Mouse (Mus musculus) layer of hippocampus, adult 9-10 months (tissue): Measurements from ENCODE around the gene Tom1l2.
A peak's percentile ranks its signal among the peaks of the same experiment; 100 is the strongest.

Experiments used
- DNase-seq: peaks from one replicate; pipeline ENCODE4 v3.0.0; 2022; ENCODE audit warnings: low spot score

The Tom1l2 gene

DNA sequence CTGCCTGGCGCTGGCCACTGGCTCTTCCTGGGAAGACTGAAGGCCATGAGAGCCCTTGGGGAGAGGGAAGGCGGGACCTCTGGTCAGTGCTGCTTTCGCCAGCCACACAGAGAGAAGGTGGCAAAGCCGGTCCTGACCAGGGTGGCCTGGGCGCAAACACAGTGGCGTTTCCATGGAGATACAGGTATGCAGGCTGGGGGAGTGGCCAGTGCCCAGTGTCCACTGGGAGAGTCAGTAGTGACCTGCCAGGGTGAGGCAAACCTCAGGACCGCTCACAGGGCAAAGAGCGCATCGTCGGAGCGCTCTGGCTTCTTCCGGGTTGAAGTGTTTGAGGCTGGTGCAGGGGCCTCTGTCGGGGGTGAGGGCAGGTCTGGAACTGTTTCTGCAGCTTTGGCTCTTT, 122.9 kb downstream of the Tom1l2 start:
- DNase-seq: no peak

DNA sequence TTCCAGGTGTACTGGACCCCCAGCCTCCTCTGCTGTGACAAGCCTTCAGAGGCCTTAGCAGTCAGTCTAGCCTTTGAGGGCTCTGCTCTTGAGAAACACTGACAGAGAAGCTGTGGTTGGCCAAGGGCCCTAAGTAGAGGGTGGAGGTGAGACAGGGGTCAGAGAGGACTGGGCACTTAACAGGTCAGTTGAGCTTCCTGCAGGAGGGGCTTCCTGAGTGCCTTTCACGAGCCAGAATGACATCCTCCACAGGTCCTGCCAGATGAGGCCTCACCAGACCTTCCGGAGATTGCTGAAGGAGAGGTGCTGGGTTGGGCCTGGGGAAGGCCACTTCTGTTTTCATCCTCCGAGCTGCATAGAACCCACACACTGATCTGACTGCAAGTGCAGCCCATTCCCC, 124.2 kb downstream of the Tom1l2 start:
- DNase-seq: no peak

DNA sequence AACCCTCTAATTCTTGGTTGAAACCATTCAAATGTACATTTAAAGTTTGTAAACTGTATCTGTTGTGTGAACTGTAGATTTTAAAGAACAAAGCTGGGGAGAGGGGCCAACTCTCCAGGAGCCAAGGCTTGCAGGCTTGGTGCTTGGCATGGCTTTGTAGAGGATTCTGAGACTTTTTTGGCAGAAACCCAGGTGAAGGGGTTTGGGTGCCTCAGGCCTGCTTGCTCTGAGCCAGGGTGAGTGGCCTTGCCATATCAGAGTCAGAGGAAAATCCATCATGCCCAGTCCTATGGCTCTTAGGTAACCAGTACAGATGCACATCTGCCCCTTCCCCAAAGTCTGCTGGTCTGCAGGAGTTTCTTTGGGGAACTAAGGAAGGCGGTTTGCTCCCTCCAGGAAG, 126.8 kb downstream of the Tom1l2 start:
- no peak for DNase-seq

DNA sequence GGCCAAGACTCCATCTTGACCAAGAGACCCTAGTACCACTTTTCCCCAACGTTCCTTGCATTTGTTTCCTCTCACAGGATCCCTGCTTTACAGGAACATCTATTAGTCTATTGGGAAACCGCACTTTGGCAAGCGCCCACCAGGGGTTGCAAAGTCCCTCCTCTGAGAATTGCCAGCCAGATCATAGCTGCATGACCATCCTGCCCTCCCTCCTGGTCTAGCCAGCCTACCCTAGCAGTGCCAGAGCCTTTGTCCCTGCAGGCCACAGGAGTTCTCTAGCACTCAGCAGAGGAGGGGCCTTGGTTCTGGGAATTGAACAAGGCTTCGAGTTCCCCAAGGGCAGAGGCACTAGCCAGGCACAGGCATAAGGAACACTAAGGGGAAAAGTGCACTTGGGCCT, 128.0 kb downstream of the Tom1l2 start:
- DNase-seq: no peak

DNA sequence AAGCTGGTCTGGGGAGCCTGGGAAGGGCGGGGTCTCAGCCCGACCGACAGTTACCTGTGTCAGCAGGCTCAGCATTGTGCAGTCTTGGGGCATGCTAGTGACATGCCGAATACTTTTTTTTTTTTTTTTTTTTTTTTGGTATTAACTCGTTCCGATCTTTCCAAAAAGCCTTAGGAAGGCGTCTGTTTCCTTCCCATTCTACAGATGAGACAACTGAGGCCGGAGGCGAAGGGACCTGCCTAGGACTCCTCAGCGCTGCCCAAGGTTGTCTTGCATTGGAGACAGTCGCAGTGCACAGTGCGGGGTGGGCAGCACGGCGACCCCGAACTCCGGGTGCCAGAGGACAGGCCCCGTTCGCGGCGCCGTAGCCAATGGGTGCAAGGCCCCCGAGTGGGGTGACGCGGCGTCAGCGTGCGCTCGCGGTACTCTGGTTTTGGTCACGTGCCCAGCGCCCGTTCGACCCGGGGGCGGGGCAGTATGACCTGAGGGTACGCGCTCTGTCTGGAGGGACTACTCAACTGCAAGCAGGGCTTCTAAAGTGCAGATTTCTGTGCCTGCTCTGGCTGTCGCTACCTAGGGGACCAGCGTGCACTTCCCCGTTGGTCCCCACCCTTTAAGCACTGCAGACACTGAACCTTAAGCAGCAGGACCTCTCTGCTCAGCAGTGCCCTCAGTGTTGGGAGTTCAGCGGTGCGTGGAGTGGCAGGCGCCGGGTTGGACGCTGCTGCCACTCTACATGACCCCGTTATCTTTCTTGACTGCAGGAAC, 130.1 kb downstream of the Tom1l2 start, which contains the start of gene Srebf1:
Gene Srebf1 (minus strand): TSS at position 113 of the 768 bp plus-strand sequence.
- DNase-seq: no peak

DNA sequence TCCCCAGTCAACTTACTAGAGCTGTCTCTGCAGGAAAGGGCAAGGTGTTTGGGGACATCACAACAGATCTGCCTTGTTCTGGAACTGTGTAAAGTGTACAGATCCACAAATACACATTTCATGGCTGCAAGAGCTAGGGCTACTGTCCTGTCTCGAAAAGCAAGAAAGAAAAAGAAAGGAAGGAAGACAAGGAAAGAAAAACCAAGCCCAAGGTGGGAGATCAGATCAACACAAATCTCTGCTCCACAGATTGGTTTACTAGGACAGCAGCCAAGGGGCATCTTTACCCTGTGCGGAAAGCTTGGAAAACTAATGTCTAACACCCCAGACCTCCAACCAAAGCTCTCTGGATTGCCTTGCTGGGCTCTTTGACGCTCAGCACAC, 130.6 kb downstream of the Tom1l2 start:
- DNase-seq: no peak

DNA sequence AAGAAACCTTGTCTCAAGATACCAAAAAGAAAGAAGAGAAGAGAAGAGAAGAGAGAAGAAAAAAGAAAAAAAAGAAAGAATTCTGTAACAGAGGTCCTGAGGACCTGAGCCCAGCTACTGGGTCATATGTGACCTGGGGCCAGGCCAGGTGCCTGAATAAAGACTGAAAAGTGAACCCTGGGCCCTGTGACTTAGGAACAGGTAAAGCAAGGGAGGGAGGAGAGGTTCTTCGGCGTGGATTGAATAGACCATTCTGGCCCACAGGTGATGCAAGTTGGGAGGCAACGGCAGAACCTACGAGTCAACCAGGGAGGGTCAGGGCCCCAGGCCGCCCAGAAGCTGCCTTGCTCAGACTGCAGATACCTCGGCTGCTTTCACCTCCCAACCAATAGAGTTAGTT, 131.3 kb downstream of the Tom1l2 start:
- DNase-seq: no peak

DNA sequence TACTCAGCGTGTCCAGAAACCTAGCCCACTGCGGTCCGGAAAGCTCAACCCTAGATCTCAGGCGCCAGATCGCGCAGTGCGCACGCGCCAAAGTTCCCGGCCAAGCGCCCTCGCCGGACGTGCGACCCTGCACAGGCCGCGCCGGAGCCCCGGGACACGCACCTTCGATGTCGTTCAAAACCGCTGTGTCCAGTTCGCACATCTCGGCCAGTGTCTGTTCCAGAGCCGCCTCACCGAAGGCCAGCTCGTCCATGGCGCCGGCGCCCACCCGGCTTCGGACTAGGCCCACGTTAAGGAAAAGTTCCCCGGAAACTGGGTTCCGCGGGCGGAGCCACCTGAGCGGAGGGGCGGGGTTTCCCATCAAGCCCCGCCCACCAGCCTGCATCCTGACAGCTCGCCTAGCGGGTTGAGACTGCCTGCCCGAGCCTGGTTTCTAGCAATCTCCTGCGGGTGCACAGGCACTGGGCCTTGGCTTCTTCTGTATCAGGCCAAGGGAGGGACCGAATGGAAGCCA, 132.4 kb downstream of the Tom1l2 start:
- DNase-seq: peak; percentile 76

DNA sequence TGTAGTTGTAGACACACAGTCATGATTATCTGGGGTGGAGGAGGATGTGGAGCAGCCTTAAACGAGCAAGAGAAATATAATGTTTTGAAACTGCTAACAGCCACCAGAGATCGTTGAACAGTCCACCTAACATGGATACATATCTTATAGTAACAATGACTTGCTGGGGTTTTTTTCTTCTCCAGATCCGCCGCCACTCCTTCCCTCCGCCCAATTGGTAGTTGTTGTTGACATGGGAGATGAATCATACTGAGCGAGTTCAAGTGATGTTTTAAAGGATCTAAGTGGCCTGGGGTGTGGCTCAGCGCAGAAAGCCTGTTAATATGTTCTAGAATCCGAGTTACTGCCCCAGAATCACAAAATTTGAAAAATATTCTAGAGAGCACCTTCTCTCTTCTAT, 133.1 kb downstream of the Tom1l2 start:
- DNase-seq: no peak

DNA sequence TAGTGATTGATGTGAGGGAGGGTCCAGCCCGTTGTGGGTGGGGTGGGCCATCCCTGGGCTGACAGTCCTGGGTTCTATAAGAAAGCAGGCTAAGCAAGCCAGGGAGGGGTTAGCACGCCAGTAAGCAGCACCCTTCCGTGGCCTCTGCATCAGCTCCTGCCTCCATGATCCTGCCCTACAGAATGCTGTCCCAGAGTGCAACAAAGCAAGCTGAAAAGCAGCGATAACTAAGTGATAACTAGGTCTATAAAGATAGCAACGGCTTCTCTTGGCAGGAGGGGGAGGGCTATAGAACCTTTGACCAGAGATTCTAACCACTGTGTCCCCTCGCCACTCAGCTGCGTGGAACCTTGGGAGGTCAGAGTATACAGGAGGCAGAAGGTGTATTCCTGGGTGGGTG, 135.2 kb downstream of the Tom1l2 start:
- no peak for DNase-seq

DNA sequence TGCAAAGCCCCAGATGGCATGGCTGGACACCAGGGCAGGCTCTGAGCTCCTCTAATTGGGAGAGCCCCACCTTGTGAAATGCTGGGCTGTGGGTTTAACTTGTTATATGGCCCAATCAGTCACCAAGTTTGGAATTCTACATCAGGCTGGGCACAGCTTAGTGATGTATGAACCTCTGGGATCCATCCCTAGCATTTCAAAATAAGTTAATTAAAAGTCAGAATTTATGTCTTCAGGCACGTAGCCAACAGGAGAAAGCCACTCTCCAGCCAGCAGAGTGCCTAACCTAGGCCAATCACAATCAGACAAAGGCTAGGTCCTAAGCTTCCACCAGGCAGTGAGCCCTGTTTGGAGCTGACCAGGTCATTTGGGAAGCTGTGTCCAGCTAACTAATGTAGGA, 136.0 kb downstream of the Tom1l2 start:
- no peak for DNase-seq

DNA sequence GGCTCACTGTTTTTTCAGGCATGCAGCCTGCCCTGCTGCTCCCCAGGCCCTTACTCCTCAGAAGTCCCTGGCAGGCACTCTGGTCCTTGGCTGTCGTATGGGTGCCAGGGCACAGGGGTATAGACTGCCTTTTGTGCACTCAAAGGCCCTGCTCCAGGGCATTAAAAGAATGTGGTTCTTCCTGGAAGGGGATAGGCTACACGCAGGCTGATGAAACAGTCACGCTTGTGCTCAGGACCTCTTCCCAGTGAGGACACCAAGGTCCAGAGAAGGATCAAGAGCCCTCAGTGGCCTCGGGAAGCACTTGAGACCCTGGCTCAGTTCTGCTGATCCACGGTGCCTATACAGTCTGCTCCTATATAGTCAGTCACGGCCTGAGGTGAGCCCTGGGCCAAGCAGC, 139.4 kb downstream of the Tom1l2 start:
- DNase-seq: no peak

DNA sequence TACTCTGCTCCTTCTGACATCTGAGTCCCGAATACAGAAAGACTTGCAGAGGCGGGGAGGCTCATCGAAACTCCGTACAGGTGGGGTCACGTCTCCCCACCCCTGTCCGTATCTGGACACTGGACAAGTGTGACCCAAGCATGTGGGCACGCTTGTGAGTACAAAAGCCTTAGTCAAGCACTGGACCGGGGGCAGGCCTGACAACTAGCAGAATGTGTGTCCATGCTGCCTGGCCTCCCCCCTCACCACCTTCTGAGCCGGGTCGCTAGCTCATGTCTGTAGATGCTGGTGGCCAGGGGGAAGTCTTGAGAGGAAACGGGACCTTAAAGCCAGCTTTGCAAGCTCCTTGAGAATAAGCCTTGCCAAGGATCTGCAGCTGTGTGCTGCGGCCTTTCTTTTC, 140.9 kb downstream of the Tom1l2 start:
- DNase-seq: no peak

DNA sequence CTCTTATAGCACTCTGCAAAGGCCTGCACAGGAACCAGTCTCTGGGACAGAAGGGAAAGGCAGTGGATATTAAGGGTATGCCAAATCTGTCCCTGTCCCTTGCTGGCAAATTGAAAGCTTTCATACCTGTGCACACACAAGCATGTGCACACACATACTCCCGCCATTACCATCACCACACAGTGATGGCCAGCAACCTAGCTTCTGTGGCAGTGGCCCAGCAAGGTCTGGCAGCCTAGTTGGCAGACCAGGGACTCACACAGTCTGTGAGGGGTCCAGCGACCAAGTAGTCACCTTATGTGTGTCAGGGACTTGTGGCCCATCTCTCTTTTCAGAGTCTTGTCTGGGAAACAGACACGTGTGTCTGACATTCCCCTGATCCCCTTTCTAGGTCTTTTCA, 141.6 kb downstream of the Tom1l2 start:
- no peak for DNase-seq

DNA sequence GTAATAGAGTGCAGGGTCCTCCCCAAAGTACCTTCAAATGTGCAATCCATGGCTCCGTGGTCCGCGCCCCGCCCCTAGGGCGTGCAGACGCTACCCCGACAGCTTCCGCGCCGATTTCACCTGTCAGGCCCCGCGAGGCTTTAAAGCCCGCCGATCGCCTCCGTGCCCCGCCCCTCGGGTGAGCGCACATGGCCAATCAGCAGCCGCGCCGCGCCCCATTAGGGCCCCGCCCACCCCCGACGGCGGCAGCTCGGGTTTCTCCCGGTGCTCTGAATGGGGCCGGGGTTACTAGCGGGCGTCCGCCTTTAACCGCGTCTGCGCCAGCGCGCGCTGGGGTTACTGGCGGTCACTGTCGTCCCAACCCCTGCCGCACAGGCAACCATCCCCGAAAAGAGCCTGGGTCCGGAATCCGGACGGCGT, 142.4 kb downstream of the Tom1l2 start:
- DNase-seq: peak; percentile 74

DNA sequence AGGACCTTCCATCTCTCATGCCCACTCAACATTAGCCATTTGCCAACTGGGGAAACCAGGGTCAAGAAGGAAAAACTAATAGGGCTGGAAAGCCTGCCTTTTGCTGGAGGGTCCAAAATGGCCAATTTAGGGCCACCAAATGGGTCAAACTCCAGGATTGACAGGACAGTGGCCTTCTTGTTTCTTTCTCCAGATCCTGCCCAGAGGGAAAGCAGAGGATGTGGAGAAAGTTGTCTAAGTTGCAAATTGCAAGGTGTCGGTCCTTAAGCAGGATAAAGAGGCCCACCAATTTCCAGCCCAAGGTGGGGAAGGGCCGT, 142.8 kb downstream of the Tom1l2 start:
- no peak for DNase-seq

DNA sequence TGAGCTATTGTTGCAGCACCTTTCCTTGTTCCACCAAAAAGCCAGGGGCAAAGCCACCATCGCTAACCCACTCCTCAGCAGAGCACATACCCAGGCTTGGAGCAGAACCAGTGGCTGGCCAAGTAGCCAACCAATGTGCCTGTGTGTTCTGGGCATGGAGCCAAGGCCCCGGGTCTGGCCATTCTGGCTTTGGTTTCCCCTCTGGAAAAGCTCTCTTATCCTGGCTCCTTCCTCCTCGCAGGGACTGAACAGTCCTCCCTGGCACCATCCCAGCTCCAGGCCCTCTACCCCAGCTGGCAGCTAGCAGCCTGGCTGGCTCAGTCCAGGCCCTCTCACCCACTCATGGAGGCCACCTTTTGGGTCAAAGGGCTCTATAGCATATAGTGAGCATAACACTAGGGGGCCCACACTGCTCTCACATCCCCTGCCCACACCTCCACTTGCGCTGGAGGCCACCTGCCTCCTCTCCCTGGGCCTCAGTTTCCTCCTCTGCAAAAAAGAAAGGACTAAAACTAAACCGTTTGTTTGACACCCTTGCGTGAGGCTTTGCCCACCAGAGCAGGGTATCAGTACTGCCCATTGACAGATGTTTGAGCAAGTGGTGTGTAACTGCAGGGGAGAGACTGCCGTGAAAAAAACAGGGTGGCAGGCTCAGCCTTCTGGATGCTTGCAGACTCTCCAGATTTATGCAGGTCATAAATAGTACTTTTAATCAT, 143.3 kb downstream of the Tom1l2 start:
- DNase-seq: no peak

DNA sequence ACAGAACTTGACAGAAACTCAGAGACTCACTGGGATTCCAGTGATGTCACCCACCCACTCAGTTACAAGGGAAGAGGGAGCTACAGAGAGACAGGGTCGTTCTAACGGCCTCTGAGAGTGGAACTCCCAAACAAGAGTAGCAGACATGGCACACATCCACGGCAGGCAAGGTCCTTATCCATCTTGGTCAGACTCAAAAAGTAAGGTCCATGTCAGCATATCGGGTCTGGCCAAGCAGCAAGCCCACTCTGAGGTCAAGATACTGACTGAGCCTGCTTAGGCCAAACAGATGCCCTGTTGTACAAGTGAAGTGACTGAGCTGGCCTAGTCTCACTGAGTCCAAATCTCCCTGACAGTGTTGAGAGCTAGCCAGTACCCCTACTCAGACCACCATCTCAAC, 144.0 kb downstream of the Tom1l2 start:
- DNase-seq: no peak

DNA sequence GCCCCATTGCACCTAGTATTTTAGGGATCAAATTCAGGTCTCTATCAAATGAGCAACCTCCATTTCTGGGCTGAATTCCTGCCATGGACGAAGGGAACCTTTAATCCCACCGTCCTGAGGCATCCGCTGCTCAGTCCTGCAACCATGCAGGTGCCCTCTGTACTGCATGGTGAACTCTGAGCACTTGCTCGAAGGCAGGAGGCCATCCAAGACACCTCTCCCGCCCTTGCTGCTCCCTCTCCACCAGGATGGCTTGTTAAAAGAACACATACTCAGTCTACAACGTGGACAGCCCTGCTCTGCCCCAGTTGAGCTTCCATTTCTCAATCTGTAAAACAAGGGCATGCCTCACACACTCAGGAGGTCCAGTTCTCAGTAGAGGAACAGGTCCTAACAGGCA, 144.5 kb downstream of the Tom1l2 start:
- no peak for DNase-seq

DNA sequence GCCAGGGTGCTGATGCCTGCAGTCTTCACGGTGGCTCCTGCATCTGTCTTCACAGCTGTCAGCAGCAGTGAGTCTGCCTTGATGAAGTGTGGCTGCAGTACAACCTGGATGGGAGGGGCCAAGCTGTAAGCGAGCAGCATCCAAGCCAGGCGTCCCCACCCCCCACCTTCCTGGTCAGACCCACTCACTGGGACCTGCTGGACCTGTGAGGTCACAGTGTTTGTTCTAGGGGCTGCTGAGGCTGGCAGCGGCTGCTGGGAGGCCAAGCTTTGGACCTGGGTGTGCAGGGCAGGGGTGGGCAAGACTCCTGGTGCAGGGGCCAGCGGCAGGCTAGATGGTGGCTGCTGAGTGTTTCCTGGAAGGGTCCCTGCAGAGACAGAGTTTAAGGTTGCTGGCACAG, 146.5 kb downstream of the Tom1l2 start:
- DNase-seq: no peak

DNA sequence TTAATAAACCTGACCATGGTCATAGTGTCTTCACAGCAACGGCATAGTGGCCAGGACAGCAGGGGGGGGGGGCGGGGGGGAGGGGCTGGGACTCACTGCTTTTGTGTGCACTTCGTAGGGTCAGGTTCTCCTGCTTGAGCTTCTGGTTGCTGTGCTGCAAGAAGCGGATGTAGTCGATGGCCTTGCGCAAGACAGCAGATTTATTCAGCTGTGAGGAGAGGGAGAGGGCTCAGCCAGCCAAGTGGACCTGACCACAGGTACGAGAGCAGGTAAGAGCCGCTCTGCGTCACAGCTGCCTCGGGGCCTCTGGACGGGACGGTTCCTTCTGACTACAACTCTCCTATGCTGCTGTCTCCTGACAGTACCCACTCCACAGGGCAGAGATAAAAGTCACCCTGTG, 147.7 kb downstream of the Tom1l2 start:
- no peak for DNase-seq

DNA sequence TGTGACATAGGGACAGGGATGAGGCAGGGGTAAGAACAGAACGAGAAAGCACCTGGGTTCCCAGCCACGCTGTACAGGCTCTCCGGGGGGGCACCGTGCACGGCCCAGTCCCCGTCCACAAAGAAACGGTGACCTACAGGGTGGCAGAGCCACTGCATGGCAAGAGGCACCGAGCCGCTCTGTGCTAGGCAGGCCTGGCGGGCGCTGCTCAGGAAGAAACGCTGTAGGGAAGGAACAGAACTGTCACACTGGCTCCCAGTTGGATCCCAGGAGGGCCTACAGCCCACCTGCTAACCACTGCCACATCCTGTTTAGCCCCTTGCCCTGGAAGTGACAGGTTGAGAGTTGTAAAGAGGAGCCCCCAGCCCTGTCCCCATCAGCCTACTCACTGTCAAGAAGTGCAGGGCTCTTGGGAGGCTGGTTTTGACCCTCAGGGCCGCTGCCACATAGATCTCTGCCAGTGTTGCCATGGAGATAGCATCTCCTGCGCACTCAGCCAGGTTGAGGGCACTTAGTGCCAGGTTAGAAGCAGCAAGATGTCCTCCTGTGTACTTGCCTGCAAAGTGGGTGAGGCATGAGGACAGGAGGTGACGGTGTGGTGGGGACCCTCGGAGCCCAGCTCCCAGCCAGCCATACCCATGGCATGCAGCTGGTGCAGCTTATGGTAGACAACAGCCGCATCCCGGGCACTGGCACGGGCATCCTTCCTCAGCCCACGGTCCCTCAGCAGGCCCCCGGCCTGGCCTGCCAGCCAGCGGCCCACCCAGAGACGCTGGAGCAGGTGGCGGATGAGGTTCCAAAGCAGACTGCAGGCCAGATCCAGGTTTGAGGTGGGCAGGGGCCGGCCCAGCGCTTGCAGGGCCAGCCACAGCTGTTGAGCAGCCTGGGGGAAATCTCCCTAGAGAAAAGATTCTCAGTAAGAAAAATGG, 149.7 kb downstream of the Tom1l2 start:
- DNase-seq: no peak

DNA sequence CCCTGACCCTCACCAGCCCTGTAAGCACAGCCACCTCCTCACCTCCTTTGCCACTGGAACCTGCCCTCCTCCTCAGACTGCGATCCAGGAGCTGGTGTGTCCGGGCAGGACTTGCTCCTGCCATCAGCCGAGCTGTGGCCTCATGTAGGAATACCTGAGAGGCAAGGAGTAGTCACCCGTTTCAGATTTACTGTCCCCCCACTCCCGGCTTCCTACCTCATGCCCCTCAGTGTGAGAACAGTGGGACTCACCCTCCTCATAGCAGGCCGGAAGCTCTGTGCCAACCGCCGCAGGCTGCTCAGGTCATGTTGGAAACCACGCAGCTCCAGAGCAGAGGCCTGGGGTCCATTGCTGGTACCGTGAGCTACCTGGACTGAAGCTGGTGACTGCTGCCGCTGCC, 152.3 kb downstream of the Tom1l2 start:
- no peak for DNase-seq
